Mouse (Mus musculus) ES-Bruce4 (cell line): Measurements from ENCODE around the gene Gsta3. TPM values are rescaled to one million over a fixed set of nuclear protein-coding genes. Genes with fewer than 3 reads are reported as not detected.
A peak's percentile ranks its signal among the peaks of the same experiment; 100 is the strongest.
"Not testable (repeated sequence)": the region's sequence is repeated elsewhere in the genome, so short reads cannot be mapped to it uniquely, and the experiment has no call there.

Experiments used
- H3K27ac ChIP-seq: 2 replicates; pipeline ENCODE4 v1.5.1; 2012; ENCODE audit warnings: low read length, inconsistent platforms; ENCODE audit not compliant: insufficient read depth
- H3K27me3 ChIP-seq: 2 replicates; pipeline ENCODE4 v1.6.1; 2012; ENCODE audit warnings: mild to moderate bottlenecking, low read length, inconsistent platforms; ENCODE audit not compliant: control insufficient read depth, poor library complexity, insufficient read depth, severe bottlenecking
- H3K36me3 ChIP-seq: 2 replicates; pipeline ENCODE4 v1.6.1; 2012; ENCODE audit warnings: inconsistent platforms, mild to moderate bottlenecking, low read length, moderate library complexity; ENCODE audit not compliant: control insufficient read depth, poor library complexity, insufficient read depth, severe bottlenecking
- H3K4me1 ChIP-seq: one replicate; pipeline ENCODE4 v1.8.1; 2011; ENCODE audit warnings: low read length; ENCODE audit not compliant: control insufficient read depth, insufficient read depth
- H3K4me3 ChIP-seq: 2 replicates; pipeline ENCODE4 v1.5.1; 2011; ENCODE audit warnings: low read depth, mild to moderate bottlenecking, low read length
- H3K9ac ChIP-seq: 2 replicates; pipeline ENCODE4 v1.6.1; 2012; ENCODE audit warnings: low read depth, mild to moderate bottlenecking, inconsistent platforms; ENCODE audit not compliant: poor library complexity, severe bottlenecking
- H3K9me3 ChIP-seq: replicated peaks from 2 replicates; pipeline ENCODE4 v1.6.1; 2012; ENCODE audit warnings: mild to moderate bottlenecking, low read length, inconsistent platforms; ENCODE audit not compliant: control insufficient read depth, poor library complexity, insufficient read depth, severe bottlenecking
- CTCF ChIP-seq: IDR thresholded peaks from one replicate; pipeline ENCODE4 v1.8.1; 2011; ENCODE audit warnings: low read depth, low read length
- EP300 ChIP-seq: IDR thresholded peaks from 2 replicates; pipeline ENCODE4 v1.6.1; 2011; ENCODE audit warnings: low read depth, low read length; ENCODE audit not compliant: insufficient read depth
- POLR2A ChIP-seq: IDR thresholded peaks from one replicate; pipeline ENCODE4 v1.8.1; 2011; ENCODE audit warnings: low read length; ENCODE audit not compliant: insufficient read depth
- polyA plus RNA-seq: library from polyadenylated mRNA; stranded (reverse); fragments of >200 nt; gene quantifications from 2 replicates; pipeline ENCODE4 v1.2.4, GENCODE M21; 2011; ENCODE audit warnings: low read depth; ENCODE audit not compliant: missing spikeins, insufficient read depth, insufficient read length

Gsta3 gene
- polyA plus RNA-seq, result 1.5 and 1.7 TPM in 2 replicates

- no peaks in the 10 kb centered on the region for H3K36me3 ChIP-seq
- H3K27me3 ChIP-seq, result no peaks in the 10 kb centered on the region
- H3K27ac ChIP-seq, result no peak within 1 kb of the TSS
- no peak within 1 kb of the TSS for H3K9ac ChIP-seq
- no peak within 1 kb of the TSS for H3K4me3 ChIP-seq
- TF ChIP-seq EP300, result no peak
- no peak for TF ChIP-seq POLR2A
- TF ChIP-seq CTCF, result no peak
- no peaks in the 10 kb centered on the region for H3K9me3 ChIP-seq
- H3K4me1 ChIP-seq, result no peaks in the 10 kb centered on the region
Observed at GRCm38 (mm10) chr1:21239911-21240898, at the start of gene Gsta3. Gsta3 (plus strand) TSS chr1:21240589.

- Histone ChIP-seq H3K9ac (no peak overlapping the region), H3K27me3 (no peaks in the 10 kb centered on the region), H3K9me3 (no peaks in the 10 kb centered on the region), H3K4me3 (no peak overlapping the region), H3K4me1 (no peaks in the 10 kb centered on the region), H3K36me3 (no peaks in the 10 kb centered on the region), H3K27ac (no peak overlapping the region)
- no peak for TF ChIP-seq CTCF
- no peak for TF ChIP-seq EP300
Observed at GRCm38 (mm10) chr1:21206241-21206640, 34.1 kb upstream of the Gsta3 start.

GRCm38 (mm10) chr1:21213537-21213936, 26.9 kb upstream of the Gsta3 start:
- not testable (repeated sequence) for H3K27ac ChIP-seq, H3K9me3 ChIP-seq, H3K27me3 ChIP-seq, H3K4me3 ChIP-seq, H3K9ac ChIP-seq, H3K36me3 ChIP-seq, H3K4me1 ChIP-seq
- TF ChIP-seq CTCF, result peak; percentile 18

- not testable (repeated sequence) for H3K9me3 ChIP-seq, H3K27ac ChIP-seq, H3K4me1 ChIP-seq, H3K36me3 ChIP-seq, H3K27me3 ChIP-seq, H3K4me3 ChIP-seq, H3K9ac ChIP-seq
Observed at GRCm38 (mm10) chr1:21213991-21214692, 26.2 kb upstream of the Gsta3 start.

GRCm38 (mm10) chr1:21218489-21218919, 21.9 kb upstream of the Gsta3 start, which contains the start of gene Tmem14a:
Tmem14a (plus strand) TSS chr1:21218575.
- TF ChIP-seq CTCF (peak; percentile 86), POLR2A (peak; percentile 12), EP300 (no peak)
- Histone ChIP-seq H3K36me3 (no peaks in the 10 kb centered on the region), H3K27ac (no peak within 1 kb of the TSS), H3K9ac (peak within 1 kb of the TSS; percentile 29), H3K27me3 (no peaks in the 10 kb centered on the region), H3K9me3 (no peaks in the 10 kb centered on the region), H3K4me3 (peak within 1 kb of the TSS; percentile 77), H3K4me1 (no peaks in the 10 kb centered on the region)

- TF ChIP-seq POLR2A, result no peak
- Histone ChIP-seq H3K9ac (no peak overlapping the region), H3K4me3 (no peak overlapping the region), H3K27ac (no peak overlapping the region), H3K9me3 (no peaks in the 10 kb centered on the region), H3K4me1 (peaks cover 3% of the 10 kb centered on the region), H3K27me3 (no peaks in the 10 kb centered on the region), H3K36me3 (no peaks in the 10 kb centered on the region)
Observed at GRCm38 (mm10) chr1:21227756-21228395, 12.5 kb upstream of the Gsta3 start.

- not testable (repeated sequence) for H3K27me3 ChIP-seq, H3K4me1 ChIP-seq, H3K27ac ChIP-seq
Observed at GRCm38 (mm10) chr1:21228740-21229722, 11.4 kb upstream of the Gsta3 start.

More at GRCm38 (mm10) chr1:21228740-21229722, 11.4 kb upstream of the Gsta3 start:
- H3K9me3 ChIP-seq, H3K9ac ChIP-seq, H3K4me3 ChIP-seq, H3K36me3 ChIP-seq: not testable (repeated sequence)
